Mouse (Mus musculus) stomach, embryonic 14.5 days (tissue): ENCODE results near the gene Cntd1. TPM values are rescaled to one million over a fixed set of nuclear protein-coding genes. Genes with fewer than 3 reads are reported as not detected.

Experiments
- ATAC-seq: fragments of 200-750 bp; cut with Nextera tagmentation; 2 replicates; pipeline ENCODE4 v1.8.0; 2017; ENCODE audit warnings: low read depth, moderate TSS enrichment; ENCODE audit not compliant: insufficient number of reproducible peaks, insufficient read depth, low FRiP score
- H3K27ac ChIP-seq: fragments of 300-500 bp; sonication (generic); 2 replicates; pipeline ENCODE4 v1.5.1; 2014; ENCODE audit warnings: mild to moderate bottlenecking, low read length, moderate library complexity, mixed read lengths
- H3K27me3 ChIP-seq: fragments of 300-500 bp; sonication (generic); 2 replicates; pipeline ENCODE4 v1.6.1; 2014; ENCODE audit warnings: low read length, control low read depth, mixed read lengths; ENCODE audit not compliant: control insufficient read depth, insufficient read depth
- H3K36me3 ChIP-seq: fragments of 300-500 bp; sonication (generic); 2 replicates; pipeline ENCODE4 v1.6.1; 2014; ENCODE audit warnings: mild to moderate bottlenecking, control low read depth, low read length, moderate library complexity, mixed read lengths; ENCODE audit not compliant: control insufficient read depth, insufficient read depth
- H3K4me1 ChIP-seq: fragments of 300-500 bp; sonication (generic); 2 replicates; pipeline ENCODE4 v1.6.1; 2014; ENCODE audit warnings: low read length, control low read depth, mixed read lengths; ENCODE audit not compliant: control insufficient read depth, insufficient read depth
- H3K4me2 ChIP-seq: fragments of 300-500 bp; sonication (generic); replicated peaks from 2 replicates; pipeline ENCODE4 v1.6.1; 2014; ENCODE audit warnings: low read depth, low read length, control low read depth
- H3K4me3 ChIP-seq: fragments of 300-500 bp; sonication (generic); 2 replicates; pipeline ENCODE4 v1.5.1; 2014; ENCODE audit warnings: low read depth, low read length, control low read depth
- H3K9ac ChIP-seq: fragments of 300-500 bp; sonication (generic); replicated peaks from 2 replicates; pipeline ENCODE4 v1.6.1; 2014; ENCODE audit warnings: low read depth, mild to moderate bottlenecking, control low read depth, low read length, moderate library complexity, mixed read lengths
- H3K9me3 ChIP-seq: fragments of 300-500 bp; sonication (generic); 2 replicates; pipeline ENCODE4 v1.6.1; 2016; ENCODE audit warnings: low read depth, low read length, control low read depth; ENCODE audit not compliant: control insufficient read depth
- WGBS: fragments of 180-500 bp; shearing (Covaris S2); extraction: QIAGEN DNeasy Blood & Tissue Kit; methylation state at CpG from one replicate; pipeline ENCODE4 v1.1.7; 2014; 5-methylcytosine and 5-hydroxymethylcytosine counted together
- polyA plus RNA-seq: library from polyadenylated mRNA; unstranded; fragments of >200 nt; fragmentation: Nextera tagmentation; extraction: Ambion mirVana; gene quantifications from 2 replicates; pipeline ENCODE4 v1.2.1, GENCODE M21; 2014

The Cntd1 gene
- 0.87 and 1.6 TPM in 2 replicates for polyA plus RNA-seq

DNA sequence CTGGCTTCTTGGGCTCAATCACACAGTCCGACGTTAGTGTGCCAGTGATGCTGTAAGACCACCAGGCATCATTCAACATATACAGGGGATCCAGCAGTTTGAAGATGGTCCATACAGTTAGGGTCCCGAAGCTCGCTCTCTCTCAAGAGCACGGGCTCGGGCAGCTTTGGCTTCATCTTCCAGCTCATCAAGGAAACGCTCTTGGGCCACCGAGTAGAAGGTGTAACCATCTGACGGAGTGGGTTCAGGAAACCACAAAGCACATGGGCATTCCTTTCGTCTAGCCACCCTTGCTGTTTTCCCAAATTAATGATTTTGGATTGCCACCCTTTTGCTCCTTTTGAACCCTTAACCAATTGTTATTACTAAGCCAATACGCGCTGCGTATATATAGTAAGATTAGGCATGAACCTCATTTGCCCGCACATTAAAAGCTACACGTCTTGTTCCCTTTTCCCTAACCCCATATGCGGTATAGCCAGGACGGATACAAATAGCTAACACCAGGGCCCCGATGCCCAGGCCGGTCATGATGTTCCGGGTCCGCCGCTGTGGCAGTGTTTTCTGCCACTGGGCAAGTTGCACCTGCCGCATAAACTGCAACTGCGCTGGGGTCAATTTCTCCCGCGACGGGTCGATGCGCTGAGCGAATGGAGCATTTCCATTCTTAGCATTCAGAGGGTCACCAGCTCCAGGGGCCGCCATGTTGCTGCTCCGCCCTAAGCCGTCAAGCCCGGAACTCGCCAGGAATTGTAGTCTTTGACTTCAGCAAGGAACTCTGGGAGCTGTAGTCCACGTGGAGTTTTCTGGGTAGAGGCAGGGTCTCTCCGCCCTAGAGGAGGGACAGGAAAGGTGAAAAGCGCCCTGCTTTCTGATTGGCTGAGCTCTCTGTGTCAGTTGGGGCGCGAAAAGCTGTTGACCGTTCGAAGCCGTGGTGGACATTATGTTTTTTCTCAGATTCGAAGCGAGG, at the start of gene Cntd1, which contains the start of gene Coa3:
TSS of gene Cntd1 (plus strand) at position 790 of the 970 bp plus-strand sequence.
TSS of gene Coa3 (minus strand) at position 892 of the 970 bp plus-strand sequence.
- ATAC-seq, result peak; percentile 94
- Histone ChIP-seq H3K36me3 (peaks cover 2% of the 10 kb centered on the region; the same call in 1 of the 2 replicates), H3K4me1 (peaks cover 17% of the 10 kb centered on the region), H3K9me3 (no peaks in the 10 kb centered on the region), H3K4me3 (peak within 1 kb of the TSS; percentile 70), H3K27ac (peak within 1 kb of the TSS; percentile 62), H3K9ac (peak within 1 kb of the TSS; percentile 45), H3K4me2 (peak within 1 kb of the TSS; percentile 95), H3K27me3 (no peaks in the 10 kb centered on the region)
- WGBS, result 6% methylated on average over 45 of the region's 45 CpGs

DNA sequence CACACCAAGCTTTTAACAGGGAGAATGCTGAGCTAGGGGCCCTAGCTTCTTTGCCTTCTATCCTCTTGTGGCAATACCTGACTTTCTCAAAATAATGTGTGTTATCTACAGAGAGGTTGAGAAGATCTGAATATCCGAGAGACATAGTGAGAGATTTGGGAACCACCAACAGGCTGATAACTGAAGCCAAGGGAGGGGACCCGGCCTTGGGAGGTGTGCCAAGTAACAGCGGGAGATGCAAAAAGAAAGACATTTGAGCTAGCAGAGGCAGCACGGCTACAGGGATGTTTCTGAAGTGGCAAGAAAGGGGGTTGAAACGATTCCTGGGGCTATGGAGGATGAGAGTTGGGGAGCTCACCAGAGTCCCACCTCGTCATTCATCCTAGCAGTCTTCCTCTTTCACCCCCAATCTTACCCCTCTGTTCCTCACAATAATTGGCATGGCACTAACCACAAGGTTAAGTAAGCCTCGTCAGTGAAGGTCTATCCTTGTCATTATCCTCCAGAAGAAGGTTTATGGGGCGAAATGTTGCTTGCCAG, 49.4 kb upstream of the Cntd1 start:
- no peak overlapping the region for H3K9ac ChIP-seq
- no peaks in the 10 kb centered on the region for H3K36me3 ChIP-seq
- peak overlapping the region; percentile 89; the same call in 1 of the 2 replicates for H3K27ac ChIP-seq
- H3K27me3 ChIP-seq, result no peaks in the 10 kb centered on the region
- H3K4me3 ChIP-seq, result no peak overlapping the region
- no peak for ATAC-seq
- 43% methylated on average over 8 of the region's 8 CpGs for WGBS
- no peaks in the 10 kb centered on the region for H3K9me3 ChIP-seq
- peaks cover 18% of the 10 kb centered on the region for H3K4me1 ChIP-seq
- H3K4me2 ChIP-seq, result no peak overlapping the region

GRCm38 (mm10) chr11:101230061-101230511, 48.7 kb upstream of the Cntd1 start:
- peak overlapping the region; percentile 89 for H3K27ac ChIP-seq
- 19% methylated on average over 2 of the region's 2 CpGs for WGBS
- 0 out of 2 replicates have a peak overlapping the region, but pooled peaks have one; percentile 36 for H3K4me2 ChIP-seq
- no peaks in the 10 kb centered on the region for H3K27me3 ChIP-seq
- no peaks in the 10 kb centered on the region for H3K36me3 ChIP-seq
- H3K9ac ChIP-seq, result no peak overlapping the region
- H3K4me1 ChIP-seq, result peaks cover 18% of the 10 kb centered on the region
- no peak overlapping the region for H3K4me3 ChIP-seq
- no peaks in the 10 kb centered on the region for H3K9me3 ChIP-seq
- no peak for ATAC-seq

DNA sequence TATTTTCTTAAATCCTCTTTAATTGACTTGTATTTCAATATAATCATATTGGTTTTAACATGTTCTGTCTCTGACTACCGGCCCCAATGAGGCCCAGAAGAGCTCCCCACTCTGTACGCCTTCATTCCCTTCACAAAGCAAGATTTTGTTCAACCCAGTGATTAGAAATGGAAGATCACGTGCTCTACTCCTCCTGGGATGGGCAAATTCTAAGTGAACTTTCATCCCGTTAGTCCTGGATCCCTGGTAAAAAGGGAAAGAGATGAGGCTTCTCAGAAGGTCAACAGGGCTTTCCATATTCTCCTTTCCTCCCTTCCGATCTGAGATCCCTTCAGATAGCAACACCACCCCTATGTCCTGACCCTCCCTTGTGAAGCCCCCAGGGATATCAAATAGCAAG, 48.3 kb upstream of the Cntd1 start:
- Histone ChIP-seq H3K4me1 (peaks cover 18% of the 10 kb centered on the region), H3K36me3 (no peaks in the 10 kb centered on the region), H3K4me2 (peak overlapping the region; percentile 36; the same call in 1 of the 2 replicates), H3K9me3 (no peaks in the 10 kb centered on the region), H3K9ac (no peak overlapping the region), H3K4me3 (no peak overlapping the region), H3K27ac (peak overlapping the region; percentile 89), H3K27me3 (no peaks in the 10 kb centered on the region)
- no peak for ATAC-seq
- 22% methylated on average over 5 of the region's 5 CpGs for WGBS

DNA sequence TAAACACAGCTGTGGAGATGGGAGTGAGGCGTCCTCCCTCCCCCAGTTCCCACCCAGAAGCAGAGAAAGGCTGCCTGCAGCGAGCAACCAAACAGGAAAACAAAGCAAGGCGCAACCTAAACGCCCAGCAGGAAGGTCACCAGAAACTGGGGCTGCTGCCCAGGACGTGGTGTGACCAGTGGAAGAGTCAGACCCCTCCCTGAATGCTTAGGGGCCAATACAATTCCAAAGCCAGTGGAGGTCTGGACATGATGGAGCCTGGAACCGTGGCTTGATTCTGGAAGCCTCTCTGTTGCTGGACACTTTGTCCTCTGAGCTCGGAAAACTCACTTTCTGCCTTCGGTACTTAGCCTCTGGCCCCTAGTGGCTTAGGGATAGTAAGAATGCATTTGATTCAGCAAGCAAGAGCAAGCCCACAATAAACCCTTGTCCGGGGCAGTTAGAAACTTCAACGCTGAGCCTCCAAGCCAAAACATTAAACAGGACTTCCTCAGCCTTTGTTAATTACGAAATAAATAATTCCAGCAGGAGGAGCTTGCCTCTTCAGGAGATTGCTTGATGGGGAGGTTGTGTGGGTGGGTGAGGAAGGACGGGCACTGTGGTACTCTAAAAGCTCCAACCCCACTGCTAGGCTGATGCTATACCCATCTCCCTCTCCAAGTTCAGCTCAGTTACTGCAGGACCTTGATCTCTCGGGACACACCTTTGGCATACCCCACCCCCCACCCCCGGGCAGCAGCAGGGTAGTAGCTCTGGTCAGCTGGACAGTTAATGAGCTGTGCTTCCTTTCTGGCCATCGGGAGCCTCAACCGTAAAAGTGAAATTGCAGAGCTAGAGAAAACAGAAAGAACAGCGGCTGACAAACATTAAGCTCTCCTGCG, 47.6 kb upstream of the Cntd1 start:
- Histone ChIP-seq H3K27ac (peak overlapping the region; percentile 89), H3K9ac (no peak overlapping the region), H3K9me3 (no peaks in the 10 kb centered on the region), H3K4me2 (peak overlapping the region; percentile 36), H3K4me3 (0 out of 2 replicates have a peak overlapping the region, but pooled peaks have one; percentile 6), H3K27me3 (no peaks in the 10 kb centered on the region), H3K36me3 (no peaks in the 10 kb centered on the region), H3K4me1 (peaks cover 18% of the 10 kb centered on the region)
- 8% methylated on average over 18 of the region's 18 CpGs for WGBS
- no peak for ATAC-seq

DNA sequence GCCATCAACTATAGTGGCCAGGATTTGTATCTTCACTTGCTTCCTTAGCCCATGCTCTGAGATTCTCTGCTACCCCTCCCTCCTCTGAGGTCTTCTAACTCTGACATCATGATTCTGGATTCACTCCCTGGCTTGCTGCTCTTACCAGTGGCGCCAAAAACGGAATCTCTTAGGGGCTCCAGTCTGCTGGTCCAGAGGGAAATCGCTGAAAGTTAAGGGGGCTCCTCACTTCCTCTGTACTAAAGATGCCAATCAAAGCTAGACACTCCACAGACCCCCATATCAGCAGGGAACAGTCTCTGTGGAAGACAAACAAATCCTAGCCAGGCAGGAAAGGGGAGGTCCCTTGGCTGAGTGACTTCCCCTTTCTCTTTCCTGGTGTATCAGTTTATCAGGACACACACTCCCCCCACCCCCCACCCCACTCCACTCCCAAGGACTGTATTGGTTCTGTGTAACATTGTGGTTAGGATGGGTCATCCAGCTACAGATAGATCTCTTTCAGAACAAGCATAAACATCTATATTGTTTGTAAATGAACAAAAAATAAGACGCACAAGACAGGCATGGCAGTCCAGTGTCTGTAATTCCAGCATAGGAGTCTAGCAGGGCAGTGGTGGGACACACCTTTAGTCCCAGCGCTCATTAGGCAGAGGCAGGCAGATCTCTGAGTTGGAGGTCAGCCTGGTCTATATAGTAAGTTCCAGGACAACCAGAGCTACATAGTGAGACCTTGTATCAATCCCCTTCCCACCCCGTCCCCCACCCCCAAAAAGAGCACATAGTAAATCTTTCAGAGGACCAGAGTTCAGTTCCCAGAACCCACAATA, 46.6 kb upstream of the Cntd1 start:
- H3K4me2 ChIP-seq, result peak overlapping the region; percentile 36
- H3K27ac ChIP-seq, result peak overlapping the region; percentile 89
- H3K4me1 ChIP-seq, result peaks cover 18% of the 10 kb centered on the region
- H3K36me3 ChIP-seq, result no peaks in the 10 kb centered on the region
- no peaks in the 10 kb centered on the region for H3K9me3 ChIP-seq
- 37% methylated on average over 6 of the region's 6 CpGs for WGBS
- no peak overlapping the region for H3K9ac ChIP-seq
- peak; percentile 69; the same call in 1 of the 2 replicates for ATAC-seq
- H3K4me3 ChIP-seq, result no peak overlapping the region
- no peaks in the 10 kb centered on the region for H3K27me3 ChIP-seq

DNA sequence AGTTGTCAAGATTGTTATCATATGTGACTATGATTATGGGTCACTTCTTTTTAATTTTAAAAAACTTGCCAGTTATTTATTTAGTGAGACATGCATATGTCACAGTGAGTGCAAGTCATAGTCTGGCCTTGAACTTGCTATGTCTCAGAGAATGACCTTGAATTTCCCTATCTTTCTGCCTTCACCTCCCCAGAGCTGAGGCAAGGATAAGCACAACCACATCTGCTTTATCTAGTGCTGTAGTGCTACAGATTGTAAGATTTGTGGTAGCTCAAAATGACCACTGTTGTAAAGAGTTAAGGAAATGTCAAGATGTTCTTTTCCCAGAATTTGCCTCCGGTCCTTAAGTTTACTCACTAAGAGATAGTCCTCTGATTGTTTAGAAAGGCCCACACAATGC, 45.6 kb upstream of the Cntd1 start:
- Histone ChIP-seq H3K27ac (no peak overlapping the region), H3K9me3 (no peaks in the 10 kb centered on the region), H3K4me1 (peaks cover 21% of the 10 kb centered on the region), H3K27me3 (no peaks in the 10 kb centered on the region), H3K4me2 (no peak overlapping the region), H3K36me3 (no peaks in the 10 kb centered on the region), H3K9ac (no peak overlapping the region), H3K4me3 (no peak overlapping the region)
- no peak for ATAC-seq
- 50% methylated on average over 1 of the region's 1 CpGs for WGBS
